Mouse (Mus musculus): ENCODE data around the gene Tab1. TPM values are rescaled to one million over a fixed set of nuclear protein-coding genes. Genes with fewer than 3 reads are reported as not detected.

The Tab1 gene
- polyA plus RNA-seq (2015; fragmentation: Nextera tagmentation; extraction: Ambion mirVana), result 11.3 and 12.2 TPM in 2 replicates

DNA sequence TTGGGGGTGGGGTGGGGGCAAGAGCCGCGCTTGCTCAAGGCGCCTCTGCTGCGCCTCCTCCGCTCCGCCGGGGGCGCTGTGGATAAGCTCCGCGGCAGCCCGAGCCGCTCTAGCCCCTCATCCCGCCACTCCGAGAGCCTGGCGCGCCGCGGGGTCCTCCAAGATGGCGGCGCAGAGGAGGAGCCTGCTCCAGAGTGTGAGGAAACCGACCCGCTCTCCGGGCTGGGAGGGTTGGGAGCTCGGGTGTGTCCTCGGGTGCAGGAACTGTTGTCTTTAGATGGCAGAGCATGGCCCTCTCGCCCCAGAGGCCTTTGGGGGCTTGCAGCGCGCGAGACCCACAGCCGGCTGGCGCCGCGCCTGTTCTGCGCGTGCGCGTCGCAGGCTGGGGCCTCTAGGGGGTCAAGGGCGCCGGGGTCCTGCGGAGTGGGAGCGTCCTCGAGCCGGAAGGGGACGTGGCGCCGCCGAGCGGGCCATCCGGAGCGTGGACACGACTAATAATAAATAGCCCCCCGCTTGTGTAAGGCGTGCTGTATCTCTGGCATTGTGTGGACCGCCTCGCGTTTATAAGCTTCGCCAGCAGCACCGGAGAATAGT, at the start of gene Tab1:
TSS of gene Tab1 (plus strand) at position 135 of the 594 bp plus-strand sequence.
- Histone ChIP-seq H3K4me1 (ENCODE audit: control insufficient read depth, low read depth, low read length) (peaks cover 72% of the 10 kb centered on the region), H3K9ac (ENCODE audit: low read depth, low read length) (peak within 1 kb of the TSS; percentile 91), H3K9me3 (replicated peaks; ENCODE audit: control insufficient read depth, low read length) (no peaks in the 10 kb centered on the region)

DNA sequence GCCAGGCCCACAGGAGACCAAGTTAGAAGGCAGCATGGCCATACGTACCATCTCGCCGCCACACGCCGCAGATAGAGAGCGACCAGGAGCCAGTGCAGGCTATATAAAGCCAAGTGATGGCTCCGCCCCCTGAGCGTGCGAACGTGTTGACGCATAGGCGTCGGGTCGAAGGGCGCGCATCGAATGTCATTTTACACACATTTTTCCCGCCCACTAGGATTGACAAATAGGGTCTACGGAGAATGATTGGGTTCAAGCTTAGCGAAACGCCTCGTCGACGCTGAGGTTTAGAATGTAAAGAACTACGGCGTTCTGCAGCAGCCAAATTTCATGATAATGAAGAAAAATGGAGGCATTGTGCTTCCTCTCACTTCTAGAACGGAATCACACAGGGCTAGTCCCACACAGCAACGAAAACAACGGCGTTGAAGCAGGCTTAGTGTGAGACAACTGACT, 49.6 kb upstream of the Tab1 start:
- under 1% methylated on average over 30 of the region's 30 CpGs for WGBS (ENCODE audit: insufficient replicate concordance)
- Histone ChIP-seq H3K4me2 (ENCODE audit: low read depth, low read length) (peak overlapping the region; percentile 83), H3K27ac (ENCODE audit: low read length) (peak overlapping the region; percentile 97), H3K4me3 (ENCODE audit: low read depth, low read length) (peak overlapping the region; percentile 88), H3K9ac (ENCODE audit: low read depth, low read length) (peak overlapping the region; percentile 90), H3K27me3 (ENCODE audit: control insufficient read depth, insufficient read depth, low read depth, low read length) (no peaks in the 10 kb centered on the region), H3K36me3 (ENCODE audit: control insufficient read depth, insufficient read depth) (peaks cover 40% of the 10 kb centered on the region), H3K4me1 (ENCODE audit: control insufficient read depth, low read depth, low read length) (peaks cover 47% of the 10 kb centered on the region), H3K9me3 (replicated peaks; ENCODE audit: control insufficient read depth, low read length) (0 out of 2 replicates have a peak, but pooled peaks cover 4% of the 10 kb centered on the region)
- peak; percentile 86 for ATAC-seq (ENCODE audit: low read depth)

More for the DNA sequence above, at the start of gene Tab1:
- under 1% methylated on average over 59 of the region's 59 CpGs for WGBS (ENCODE audit: insufficient replicate concordance)
- H3K4me3 ChIP-seq (ENCODE audit: low read depth, low read length), result peak within 1 kb of the TSS; percentile 87
- peak; percentile 82 for ATAC-seq (ENCODE audit: low read depth)
- H3K27ac ChIP-seq (ENCODE audit: low read length), result peak within 1 kb of the TSS; percentile 98
- H3K27me3 ChIP-seq (ENCODE audit: control insufficient read depth, insufficient read depth, low read depth, low read length), result no peaks in the 10 kb centered on the region
- H3K4me2 ChIP-seq (ENCODE audit: low read depth, low read length), result peak within 1 kb of the TSS; percentile 93
- peaks cover 5% of the 10 kb centered on the region; the same call in 1 of the 2 replicates for H3K36me3 ChIP-seq (ENCODE audit: control insufficient read depth, insufficient read depth)

DNA sequence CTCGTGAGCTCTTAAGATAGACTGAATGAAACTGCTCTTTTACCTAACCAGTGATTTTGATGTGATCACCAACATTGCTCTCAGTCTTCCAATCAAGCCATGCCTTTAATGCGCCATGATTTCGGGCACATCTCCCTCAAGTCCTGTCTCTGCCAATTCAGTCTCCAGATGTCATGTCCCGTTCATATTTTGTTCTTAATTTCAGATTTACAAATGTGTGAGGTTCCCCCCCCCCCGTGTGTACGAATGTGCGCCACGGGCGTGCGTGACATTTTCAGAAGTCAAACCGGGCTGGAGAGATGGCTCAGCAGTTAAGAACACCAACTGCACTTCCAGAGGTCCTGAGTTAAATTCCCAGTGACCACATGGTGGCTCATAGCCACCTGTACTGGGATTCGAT, 49.2 kb upstream of the Tab1 start:
- Histone ChIP-seq H3K27me3 (ENCODE audit: control insufficient read depth, insufficient read depth, low read depth, low read length) (no peaks in the 10 kb centered on the region), H3K4me1 (ENCODE audit: control insufficient read depth, low read depth, low read length) (peaks cover 50% of the 10 kb centered on the region), H3K9ac (ENCODE audit: low read depth, low read length) (peak overlapping the region; percentile 72), H3K36me3 (ENCODE audit: control insufficient read depth, insufficient read depth) (peaks cover 36% of the 10 kb centered on the region), H3K9me3 (replicated peaks; ENCODE audit: control insufficient read depth, low read length) (0 out of 2 replicates have a peak, but pooled peaks cover 4% of the 10 kb centered on the region), H3K4me3 (ENCODE audit: low read depth, low read length) (peak overlapping the region; percentile 88), H3K4me2 (ENCODE audit: low read depth, low read length) (peak overlapping the region; percentile 83), H3K27ac (ENCODE audit: low read length) (peak overlapping the region; percentile 97)
- ATAC-seq (ENCODE audit: low read depth), result no peak
- WGBS (ENCODE audit: insufficient replicate concordance), result 1% methylated on average over 12 of the region's 12 CpGs

DNA sequence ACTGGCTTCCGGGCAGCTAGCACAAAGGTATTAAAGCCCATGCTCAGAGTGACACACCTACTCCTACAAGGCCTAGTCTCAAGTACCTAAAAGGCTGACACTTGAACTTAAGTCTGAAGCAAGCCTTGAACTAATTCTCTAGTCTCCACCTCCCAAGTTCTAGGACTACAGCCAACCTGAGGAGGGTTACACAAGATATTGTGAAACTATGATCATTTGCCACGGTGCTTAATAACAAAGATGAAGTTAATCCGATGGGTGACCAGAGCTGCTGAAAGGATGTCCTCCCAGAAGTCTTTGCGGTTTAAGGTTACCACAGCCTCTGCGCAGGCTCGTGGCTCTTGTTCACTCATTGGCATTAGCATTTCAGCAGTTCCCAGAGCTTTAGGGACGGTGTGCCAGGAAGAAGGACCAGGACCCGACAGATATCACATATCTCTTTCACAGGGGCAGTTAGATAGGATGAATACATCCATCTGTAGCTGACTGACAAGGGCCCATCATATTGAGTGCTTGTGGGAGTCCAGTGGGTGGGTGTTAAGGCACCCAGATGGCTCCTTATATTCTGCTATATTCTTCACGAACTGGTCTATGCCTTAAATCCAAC, 45.4 kb upstream of the Tab1 start:
- 39% methylated on average over 9 of the region's 9 CpGs for WGBS (ENCODE audit: insufficient replicate concordance)
- Histone ChIP-seq H3K9me3 (replicated peaks; ENCODE audit: control insufficient read depth, low read length) (0 out of 2 replicates have a peak, but pooled peaks cover 4% of the 10 kb centered on the region), H3K4me1 (ENCODE audit: control insufficient read depth, low read depth, low read length) (peaks cover 50% of the 10 kb centered on the region), H3K9ac (ENCODE audit: low read depth, low read length) (peak overlapping the region; percentile 36; the same call in 1 of the 2 replicates), H3K27ac (ENCODE audit: low read length) (peak overlapping the region; percentile 89), H3K36me3 (ENCODE audit: control insufficient read depth, insufficient read depth) (no peaks in the 10 kb centered on the region), H3K4me3 (ENCODE audit: low read depth, low read length) (no peak overlapping the region), H3K27me3 (ENCODE audit: control insufficient read depth, insufficient read depth, low read depth, low read length) (peaks cover 11% of the 10 kb centered on the region), H3K4me2 (ENCODE audit: low read depth, low read length) (peak overlapping the region; percentile 12)
- ATAC-seq (ENCODE audit: low read depth), result peak; percentile 77

DNA sequence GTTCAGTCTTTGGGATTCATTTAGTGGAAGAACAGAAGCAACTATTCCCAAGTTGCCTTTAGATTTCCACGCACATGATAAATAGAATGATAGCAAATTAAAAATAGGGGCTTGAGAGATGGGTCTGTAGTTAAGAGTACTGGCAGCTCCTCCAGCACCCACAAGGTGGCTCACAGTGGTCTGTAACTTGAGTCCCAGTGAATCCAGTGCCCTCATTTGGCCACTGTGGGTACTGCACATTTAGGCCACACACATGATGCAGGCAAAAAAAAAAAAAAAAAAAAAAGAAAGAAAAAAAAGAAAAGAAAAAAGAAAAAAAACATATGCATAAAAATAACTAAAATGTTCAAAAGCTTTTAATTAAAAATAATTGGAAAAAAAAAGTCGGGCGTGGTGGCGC, 44.3 kb upstream of the Tab1 start:
- 25% methylated on average over 4 of the region's 4 CpGs for WGBS (ENCODE audit: insufficient replicate concordance)
- H3K27me3 ChIP-seq (ENCODE audit: control insufficient read depth, insufficient read depth, low read depth, low read length), result peaks cover 13% of the 10 kb centered on the region
- H3K27ac ChIP-seq (ENCODE audit: low read length), result peak overlapping the region; percentile 89; the same call in 1 of the 2 replicates
- H3K4me1 ChIP-seq (ENCODE audit: control insufficient read depth, low read depth, low read length), result peaks cover 50% of the 10 kb centered on the region
- no peak overlapping the region for H3K9ac ChIP-seq (ENCODE audit: low read depth, low read length)
- H3K9me3 ChIP-seq (replicated peaks; ENCODE audit: control insufficient read depth, low read length), result 0 out of 2 replicates have a peak, but pooled peaks cover 4% of the 10 kb centered on the region
- no peak for ATAC-seq (ENCODE audit: low read depth)
- H3K4me3 ChIP-seq (ENCODE audit: low read depth, low read length), result no peak overlapping the region
- H3K4me2 ChIP-seq (ENCODE audit: low read depth, low read length), result no peak overlapping the region
- no peaks in the 10 kb centered on the region for H3K36me3 ChIP-seq (ENCODE audit: control insufficient read depth, insufficient read depth)

DNA sequence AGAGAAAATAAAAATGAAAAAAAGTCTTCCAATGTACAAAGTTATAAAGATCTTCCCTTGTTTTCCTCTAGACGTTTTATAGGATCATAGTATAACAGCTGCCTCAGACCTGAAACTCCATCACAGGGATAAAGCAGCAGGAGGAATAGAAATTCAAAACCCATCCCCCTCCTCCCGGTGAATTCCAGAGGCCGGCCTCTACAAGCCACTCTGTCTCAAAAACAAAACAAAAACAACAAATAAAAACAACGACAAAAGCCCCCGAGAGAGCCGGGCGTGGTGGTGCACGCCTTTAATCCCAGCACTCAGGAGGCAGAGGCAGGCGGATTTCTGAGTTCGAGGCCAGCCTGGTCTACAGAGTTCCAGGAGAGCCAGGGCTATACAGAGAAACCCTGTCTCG, 42.8 kb upstream of the Tab1 start:
- Histone ChIP-seq H3K36me3 (ENCODE audit: control insufficient read depth, insufficient read depth) (no peaks in the 10 kb centered on the region), H3K4me1 (ENCODE audit: control insufficient read depth, low read depth, low read length) (peaks cover 46% of the 10 kb centered on the region), H3K4me2 (ENCODE audit: low read depth, low read length) (peak overlapping the region; percentile 98; the same call in 1 of the 2 replicates), H3K4me3 (ENCODE audit: low read depth, low read length) (no peak overlapping the region), H3K9ac (ENCODE audit: low read depth, low read length) (no peak overlapping the region), H3K9me3 (replicated peaks; ENCODE audit: control insufficient read depth, low read length) (0 out of 2 replicates have a peak, but pooled peaks cover 4% of the 10 kb centered on the region), H3K27ac (ENCODE audit: low read length) (no peak overlapping the region), H3K27me3 (ENCODE audit: control insufficient read depth, insufficient read depth, low read depth, low read length) (peaks cover 13% of the 10 kb centered on the region)
- 65% methylated on average over 11 of the region's 11 CpGs for WGBS (ENCODE audit: insufficient replicate concordance)
- no peak for ATAC-seq (ENCODE audit: low read depth)

DNA sequence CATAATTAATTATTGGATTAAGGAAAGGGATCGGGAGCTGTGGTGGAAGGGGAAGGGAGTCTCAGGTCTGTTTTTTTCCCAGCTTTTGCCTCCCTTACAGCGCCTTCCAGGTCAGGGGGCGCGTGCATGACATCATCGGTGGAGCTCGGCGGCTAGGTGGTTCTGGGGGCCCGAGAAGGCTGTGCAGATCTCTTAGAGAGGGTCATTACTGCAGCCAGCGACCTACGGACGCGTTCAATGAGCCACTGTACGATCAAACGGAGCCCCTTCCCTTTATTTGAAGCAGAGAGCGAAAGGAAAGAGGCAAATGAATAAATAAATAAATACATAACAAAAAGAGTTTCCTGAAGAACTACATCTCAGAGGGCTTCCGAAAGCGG, 42.2 kb upstream of the Tab1 start:
- under 1% methylated on average over 17 of the region's 17 CpGs for WGBS (ENCODE audit: insufficient replicate concordance)
- peaks cover 48% of the 10 kb centered on the region for H3K4me1 ChIP-seq (ENCODE audit: control insufficient read depth, low read depth, low read length)
- peak overlapping the region; percentile 73 for H3K4me3 ChIP-seq (ENCODE audit: low read depth, low read length)
- peak overlapping the region; percentile 40 for H3K27ac ChIP-seq (ENCODE audit: low read length)
- peaks cover 13% of the 10 kb centered on the region for H3K27me3 ChIP-seq (ENCODE audit: control insufficient read depth, insufficient read depth, low read depth, low read length)
- H3K36me3 ChIP-seq (ENCODE audit: control insufficient read depth, insufficient read depth), result no peaks in the 10 kb centered on the region
- ATAC-seq (ENCODE audit: low read depth), result no peak
- H3K4me2 ChIP-seq (ENCODE audit: low read depth, low read length), result peak overlapping the region; percentile 98
- 0 out of 2 replicates have a peak, but pooled peaks cover 4% of the 10 kb centered on the region for H3K9me3 ChIP-seq (replicated peaks; ENCODE audit: control insufficient read depth, low read length)
- peak overlapping the region; percentile 79 for H3K9ac ChIP-seq (ENCODE audit: low read depth, low read length)

DNA sequence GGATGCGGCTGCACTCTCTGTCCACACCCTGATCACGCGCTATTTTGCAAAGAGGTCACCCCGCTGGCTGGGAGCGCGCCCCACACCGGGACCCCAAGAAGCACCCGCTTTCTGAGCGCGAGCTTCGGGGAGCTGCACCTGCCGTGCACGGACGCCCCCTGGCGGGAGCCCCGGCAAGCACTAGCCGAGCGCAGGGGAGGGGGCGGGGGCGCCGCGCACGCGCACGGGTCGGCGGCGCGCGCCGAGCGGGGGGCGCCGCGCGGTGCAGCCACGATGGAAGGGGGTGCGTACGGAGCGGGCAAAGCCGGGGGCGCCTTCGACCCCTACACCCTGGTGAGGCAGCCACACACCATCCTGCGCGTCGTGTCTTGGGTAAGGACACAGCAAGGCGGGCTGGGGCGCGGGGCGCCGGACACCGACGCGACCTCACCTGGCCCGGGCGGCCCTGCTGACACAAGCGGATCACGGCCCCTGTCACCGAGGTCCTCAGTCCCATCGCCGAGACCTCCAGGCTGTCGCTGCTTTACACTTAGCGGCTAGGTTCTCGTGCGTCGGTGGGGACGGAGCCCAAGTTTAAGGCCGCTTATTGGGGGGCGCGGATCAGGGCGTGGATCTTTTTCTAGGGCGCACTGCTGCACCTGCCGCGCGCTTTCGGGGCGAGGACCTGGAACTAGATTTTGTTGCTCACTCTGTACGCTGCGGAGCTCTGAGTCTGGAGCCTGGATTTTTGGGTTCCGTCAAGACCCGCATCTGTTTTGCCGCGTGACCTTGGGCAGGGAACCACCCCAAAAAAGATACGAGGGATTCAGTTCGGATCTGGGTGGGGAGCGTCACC, 41.6 kb upstream of the Tab1 start, which contains the start of the genes Syngr1 and Rpl3:
TSS of gene Syngr1 (plus strand) at position 214 of the 835 bp plus-strand sequence.
TSS of gene Rpl3 (minus strand) at position 748 of the 835 bp plus-strand sequence.
- Histone ChIP-seq H3K4me3 (ENCODE audit: low read depth, low read length) (peak within 1 kb of the TSS; percentile 73), H3K27ac (ENCODE audit: low read length) (peak within 1 kb of the TSS; percentile 40), H3K36me3 (ENCODE audit: control insufficient read depth, insufficient read depth) (no peaks in the 10 kb centered on the region), H3K9ac (ENCODE audit: low read depth, low read length) (peak within 1 kb of the TSS; percentile 79), H3K27me3 (ENCODE audit: control insufficient read depth, insufficient read depth, low read depth, low read length) (peaks cover 13% of the 10 kb centered on the region), H3K9me3 (replicated peaks; ENCODE audit: control insufficient read depth, low read length) (0 out of 2 replicates have a peak, but pooled peaks cover 3% of the 10 kb centered on the region), H3K4me2 (ENCODE audit: low read depth, low read length) (peak within 1 kb of the TSS; percentile 98), H3K4me1 (ENCODE audit: control insufficient read depth, low read depth, low read length) (peaks cover 52% of the 10 kb centered on the region)
- WGBS (ENCODE audit: insufficient replicate concordance), result 1% methylated on average over 85 of the region's 86 CpGs
- peak; percentile 65 for ATAC-seq (ENCODE audit: low read depth)

Data from liver, embryonic 16.5 days (tissue).